In the genomic region with DNA sequence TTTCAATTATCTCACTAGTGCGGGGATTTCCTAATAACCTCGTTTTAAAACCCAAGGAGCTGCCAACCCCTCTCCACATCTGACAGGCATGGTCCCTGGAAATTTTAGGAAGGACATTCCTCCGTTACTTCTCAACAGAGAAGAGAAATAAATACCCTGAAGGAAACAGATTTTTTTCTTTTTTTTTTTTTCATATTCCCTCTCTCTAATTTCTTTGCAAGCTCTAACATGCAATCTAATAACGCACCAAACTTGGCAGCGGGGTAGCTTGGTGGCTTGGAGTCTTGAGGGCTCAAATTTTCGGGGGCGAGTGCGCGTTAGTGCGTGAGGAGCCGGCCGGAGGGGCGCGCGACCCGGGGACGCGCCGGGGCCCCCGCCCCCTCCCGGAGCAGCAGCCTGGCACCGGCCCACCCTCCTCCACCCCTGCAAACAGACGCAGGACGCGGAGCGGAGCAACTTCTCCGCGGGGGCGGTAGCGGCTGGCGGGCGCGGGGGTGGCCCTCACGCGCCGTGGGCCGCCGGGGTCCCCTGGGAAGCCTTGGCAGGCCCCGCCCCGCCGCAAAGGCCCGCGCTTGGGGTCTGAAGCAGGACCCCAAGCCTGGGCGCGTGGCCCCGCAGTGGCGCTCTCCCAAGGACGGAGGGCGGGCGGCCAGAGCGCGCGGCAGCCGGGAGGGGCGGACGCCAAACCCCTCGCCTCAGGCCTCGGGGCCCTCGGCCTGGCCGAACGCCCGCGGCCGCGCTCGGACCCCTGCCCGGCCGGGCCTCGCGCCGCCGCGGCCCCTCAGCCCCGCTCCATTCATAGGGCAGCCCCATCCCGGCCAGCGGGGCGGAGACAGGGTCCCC, we compare ENCODE assay signal across 8 mouse cellular contexts. TPM values are rescaled to one million over a fixed set of nuclear protein-coding genes. Genes with fewer than 3 reads are reported as not detected.
DNase-seq lines count a peak whose midpoint lies in the region; ATAC-seq and TF ChIP-seq lines count a peak whose summit lies in the region.

No protein-coding gene starts in this region.

- no peak for TF ChIP-seq CTCF in C2C12 (IDR thresholded peaks at IDR 0.05; ENCODE audit: control insufficient read depth, insufficient read depth, insufficient read length)
- TF ChIP-seq CTCF in liver, postnatal 0 days (IDR thresholded peaks at IDR 0.05; ENCODE audit: low read depth), result no peak

- H3K36me3 ChIP-seq in C2C12 (ENCODE audit: control insufficient read depth, insufficient read depth), result no peaks in the 10 kb centered on the region
- no peaks in the 10 kb centered on the region for H3K36me3 ChIP-seq in embryonic facial prominence, embryonic 12.5 days
- H3K36me3 ChIP-seq in kidney, embryonic 16.5 days (ENCODE audit: insufficient read depth, low read length), result peaks cover 5% of the 10 kb centered on the region; the same call in 1 of the 2 replicates
- H3K36me3 ChIP-seq in liver, postnatal 0 days (replicated peaks; ENCODE audit: insufficient read depth, low read length), result no peaks in the 10 kb centered on the region
- H3K36me3 ChIP-seq in neural tube, embryonic 15.5 days, result no peaks in the 10 kb centered on the region

- peak; percentile 50 for DNase-seq in R1 (ENCODE audit: low read depth, low spot score)
- peak; percentile 26 to 32 for DNase-seq in heart, adult 9 months (ENCODE audit: low spot score in 2 of 2)
- DNase-seq in liver, postnatal 0 days, result peak; percentile 53
- DNase-seq in thymus, postnatal 4 days, result peak; percentile 78

- H3K9me3 ChIP-seq in embryonic facial prominence, embryonic 12.5 days, result no peaks in the 10 kb centered on the region
- H3K9me3 ChIP-seq in kidney, embryonic 16.5 days (ENCODE audit: low read length), result no peaks in the 10 kb centered on the region
- H3K9me3 ChIP-seq in liver, postnatal 0 days (ENCODE audit: low read length), result no peaks in the 10 kb centered on the region
- H3K9me3 ChIP-seq in neural tube, embryonic 15.5 days (replicated peaks), result no peaks in the 10 kb centered on the region

- peak overlapping the region; percentile 74 for H3ac ChIP-seq in C2C12 (ENCODE audit: control insufficient read depth, insufficient read length, low read depth)

- WGBS in embryonic facial prominence, embryonic 12.5 days, result 1% methylated on average over 73 of the region's 77 CpGs
- under 1% methylated on average over 75 of the region's 77 CpGs for WGBS in kidney, embryonic 16.5 days
- WGBS in liver, postnatal 0 days (ENCODE audit: insufficient replicate concordance), result 4% methylated on average over 65 of the region's 77 CpGs
- under 1% methylated on average over 76 of the region's 77 CpGs for WGBS in neural tube, embryonic 15.5 days

- peak; percentile 66 for ATAC-seq in embryonic facial prominence, embryonic 12.5 days (ENCODE audit: insufficient number of reproducible peaks, insufficient read depth, low FRiP score, low TSS enrichment)
- ATAC-seq in kidney, embryonic 16.5 days (ENCODE audit: low FRiP score, low TSS enrichment), result peak; percentile 69
- peak; percentile 59 for ATAC-seq in liver, postnatal 0 days
- ATAC-seq in neural tube, embryonic 15.5 days (ENCODE audit: low FRiP score), result peak; percentile 56

- H3K27ac ChIP-seq in embryonic facial prominence, embryonic 12.5 days, result peak overlapping the region; percentile 99
- H3K27ac ChIP-seq in kidney, embryonic 16.5 days (ENCODE audit: low read length), result peak overlapping the region; percentile 100
- H3K27ac ChIP-seq in liver, postnatal 0 days (ENCODE audit: low read depth), result peak overlapping the region; percentile 97
- H3K27ac ChIP-seq in neural tube, embryonic 15.5 days (replicated peaks), result peak overlapping the region; percentile 97

- H3K79me2 ChIP-seq in C2C12 (ENCODE audit: control insufficient read depth, insufficient read depth), result peaks cover 51% of the 10 kb centered on the region

- peak overlapping the region; percentile 93 for H3K4me3 ChIP-seq in C2C12 (ENCODE audit: insufficient read depth, poor library complexity, severe bottlenecking)
- peak overlapping the region; percentile 96 for H3K4me3 ChIP-seq in embryonic facial prominence, embryonic 12.5 days
- H3K4me3 ChIP-seq in kidney, embryonic 16.5 days (ENCODE audit: low read length), result peak overlapping the region; percentile 92
- peak overlapping the region; percentile 72 for H3K4me3 ChIP-seq in liver, postnatal 0 days (ENCODE audit: low read depth, low read length)
- H3K4me3 ChIP-seq in neural tube, embryonic 15.5 days (replicated peaks), result peak overlapping the region; percentile 98

- TF ChIP-seq EP300 in liver, postnatal 0 days (IDR thresholded peaks at IDR 0.05; ENCODE audit: low read depth), result no peak

- H3K4me1 ChIP-seq in embryonic facial prominence, embryonic 12.5 days, result peaks cover 29% of the 10 kb centered on the region
- H3K4me1 ChIP-seq in kidney, embryonic 16.5 days (ENCODE audit: insufficient read depth, low read length), result peaks cover 30% of the 10 kb centered on the region
- peaks cover 8% of the 10 kb centered on the region for H3K4me1 ChIP-seq in liver, postnatal 0 days (ENCODE audit: insufficient read depth)
- peaks cover 42% of the 10 kb centered on the region for H3K4me1 ChIP-seq in neural tube, embryonic 15.5 days

- peaks cover 40% of the 10 kb centered on the region for H3K79me3 ChIP-seq in C2C12 (ENCODE audit: low read depth)

- peak overlapping the region; percentile 99 for H3K9ac ChIP-seq in embryonic facial prominence, embryonic 12.5 days
- peak overlapping the region; percentile 99 for H3K9ac ChIP-seq in kidney, embryonic 16.5 days (replicated peaks; ENCODE audit: low read length)
- peak overlapping the region; percentile 86 for H3K9ac ChIP-seq in liver, postnatal 0 days (replicated peaks)
- peak overlapping the region; percentile 89 for H3K9ac ChIP-seq in neural tube, embryonic 15.5 days (replicated peaks)

- H3K27me3 ChIP-seq in C2C12 (ENCODE audit: control insufficient read depth, insufficient read depth, insufficient read length), result no peaks in the 10 kb centered on the region
- no peaks in the 10 kb centered on the region for H3K27me3 ChIP-seq in embryonic facial prominence, embryonic 12.5 days
- H3K27me3 ChIP-seq in kidney, embryonic 16.5 days (ENCODE audit: insufficient read depth, low read length), result no peaks in the 10 kb centered on the region
- H3K27me3 ChIP-seq in liver, postnatal 0 days (ENCODE audit: insufficient read depth, low read length), result no peaks in the 10 kb centered on the region
- H3K27me3 ChIP-seq in neural tube, embryonic 15.5 days (replicated peaks), result no peaks in the 10 kb centered on the region

- peak overlapping the region; percentile 58 for H3K4me2 ChIP-seq in embryonic facial prominence, embryonic 12.5 days (replicated peaks)
- peak overlapping the region; percentile 73 for H3K4me2 ChIP-seq in kidney, embryonic 16.5 days (replicated peaks; ENCODE audit: low read depth, low read length)
- H3K4me2 ChIP-seq in liver, postnatal 0 days (ENCODE audit: low read depth, low read length), result peak overlapping the region; percentile 98
- peak overlapping the region; percentile 60 for H3K4me2 ChIP-seq in neural tube, embryonic 15.5 days

TF ChIP-seq in C2C12, 6 proteins besides CTCF, POLR2A, EP300 and RAD21:
- TF ChIP-seq USF1 (IDR thresholded peaks at IDR 0.05; ENCODE audit: low read depth) (no peak), MAX (IDR thresholded peaks at IDR 0.05) (no peak), MYOD1 (IDR thresholded peaks at IDR 0.05; ENCODE audit: control insufficient read depth, insufficient read length, low read depth) (no peak), MYOG (IDR thresholded peaks at IDR 0.05; ENCODE audit: control insufficient read depth, extremely low read depth, insufficient read length) (no peak), CEBPB (IDR thresholded peaks at IDR 0.05; ENCODE audit: low read depth) (no peak), FOSL1 (IDR thresholded peaks at IDR 0.05; ENCODE audit: insufficient read depth, low read length, poor library complexity, severe bottlenecking) (no peak)

RNA-seq across cellular contexts. Expression of gene Chd6, which starts 0.6 kb away (rescaled TPM):
- polyA plus RNA-seq in C2C12 (2012; fragmentation: generic; extraction: Trizol), result 3.9 TPM
- 44.6 and 48.2 TPM in 2 replicates for polyA plus RNA-seq in embryonic facial prominence, embryonic 12.5 days (2016; fragmentation: Nextera tagmentation; extraction: Ambion mirVana)
- polyA plus RNA-seq in kidney, embryonic 16.5 days (2015; fragmentation: Nextera tagmentation; extraction: Ambion mirVana), result 30.1 and 35.6 TPM in 2 replicates
- polyA plus RNA-seq in liver, postnatal 0 days (2015; fragmentation: Nextera tagmentation; extraction: Ambion mirVana), result 4.0 and 4.6 TPM in 2 replicates
- polyA plus RNA-seq in neural tube, embryonic 15.5 days (2015; fragmentation: Nextera tagmentation; extraction: Ambion mirVana), result 31.1 and 32.1 TPM in 2 replicates

Comparison
In these comparisons a context has a peak if more than half of its experiments do, and no peak if none do; other contexts are left out.
1. Peak in every context shown above with its lines: DNase-seq, ATAC-seq, H3K4me3 ChIP-seq and H3K27ac ChIP-seq.